Mouse (Mus musculus): ENCODE results near the gene Cemip. TPM values are rescaled to one million over a fixed set of nuclear protein-coding genes. Genes with fewer than 3 reads are reported as not detected.

The Cemip gene
- total and polyA plus RNA-seq, 3 experiments, result under 0.01 TPM; not detected in 2

DNA sequence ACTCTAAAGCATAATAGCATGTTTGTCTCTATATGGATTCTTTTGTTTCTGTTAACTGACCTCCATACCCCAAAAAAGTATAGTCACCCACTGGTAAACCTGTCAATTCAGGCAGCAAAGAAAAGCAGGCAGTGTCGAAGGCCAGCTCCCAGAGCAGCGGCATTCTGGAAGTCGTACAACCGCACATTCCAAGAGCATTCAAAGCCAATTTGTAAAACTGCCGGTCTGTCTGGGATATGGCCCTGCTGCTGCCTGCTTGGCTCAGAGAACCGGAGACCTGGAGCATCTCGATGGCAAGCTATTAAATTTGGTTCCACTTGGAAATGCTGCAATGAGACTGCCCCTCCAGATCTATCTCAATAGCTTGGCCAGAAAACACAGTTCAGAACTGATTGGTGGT is 113.8 kb downstream of the Cemip start:
- no peaks in the 10 kb centered on the region for H3K9me3 ChIP-seq (replicated peaks; ENCODE audit: low read length)
- no peak for DNase-seq (ENCODE audit: extremely low read depth)
- peaks cover 4 to 5% of the 10 kb centered on the region in 2 experiments; a peak in 2 of 4 replicates for H3K4me1 ChIP-seq (ENCODE audit: control insufficient read depth in 1 of 2, insufficient read depth in 2 of 2)
- TF ChIP-seq USF2 (conservative IDR thresholded peaks at IDR 0.05; ENCODE audit: low read depth, low read length) (no peak), KAT2A (IDR thresholded peaks at IDR 0.05; ENCODE audit: insufficient replicate concordance, low read length) (no peak), MAX (IDR thresholded peaks at IDR 0.05; ENCODE audit: low read length) (no peak), TCF12 (IDR thresholded peaks at IDR 0.05; ENCODE audit: low read depth, low read length) (no peak), NELFE (IDR thresholded peaks at IDR 0.05; ENCODE audit: low read depth, low read length) (no peak), PAX5 (IDR thresholded peaks at IDR 0.05; ENCODE audit: low read length) (no peak)
- H3K27me3 ChIP-seq (replicated peaks), result peaks cover 20% of the 10 kb centered on the region
- in situ Hi-C loops (cut with MboI; ENCODE audit: low pct_ligation_motif_present, low pct_unique_long_range_greater_than_20kb, low sequenced_read_pairs) (no loop called here), dilution Hi-C loops (cut with MboI; ENCODE audit: extremely low pct_ligation_motif_present, extremely low pct_unique_long_range_greater_than_20kb, low sequenced_read_pairs) (no loop called here)
- no peaks in the 10 kb centered on the region for H3K36me3 ChIP-seq (replicated peaks in 1 of 2; ENCODE audit: control insufficient read depth in 1 of 2, insufficient read depth in 1 of 2, low read length in 1 of 2)
- H3K4me2 ChIP-seq (ENCODE audit: insufficient read depth, low read depth, poor library complexity, severe bottlenecking), result no peak overlapping the region
- no peak overlapping the region for H3K27ac ChIP-seq (ENCODE audit: insufficient read depth, low read depth)
- no peaks in the 10 kb centered on the region for H3K79me2 ChIP-seq (replicated peaks; ENCODE audit: control insufficient read depth, extremely low read depth, insufficient read depth, poor library complexity, severe bottlenecking)
- H3K9ac ChIP-seq (ENCODE audit: insufficient read depth, low read depth), result no peak overlapping the region
- no peak overlapping the region for H3K4me3 ChIP-seq (replicated peaks in 1 of 3; ENCODE audit: low read depth in 2 of 3, low read length in 2 of 3, poor library complexity in 1 of 3)

DNA sequence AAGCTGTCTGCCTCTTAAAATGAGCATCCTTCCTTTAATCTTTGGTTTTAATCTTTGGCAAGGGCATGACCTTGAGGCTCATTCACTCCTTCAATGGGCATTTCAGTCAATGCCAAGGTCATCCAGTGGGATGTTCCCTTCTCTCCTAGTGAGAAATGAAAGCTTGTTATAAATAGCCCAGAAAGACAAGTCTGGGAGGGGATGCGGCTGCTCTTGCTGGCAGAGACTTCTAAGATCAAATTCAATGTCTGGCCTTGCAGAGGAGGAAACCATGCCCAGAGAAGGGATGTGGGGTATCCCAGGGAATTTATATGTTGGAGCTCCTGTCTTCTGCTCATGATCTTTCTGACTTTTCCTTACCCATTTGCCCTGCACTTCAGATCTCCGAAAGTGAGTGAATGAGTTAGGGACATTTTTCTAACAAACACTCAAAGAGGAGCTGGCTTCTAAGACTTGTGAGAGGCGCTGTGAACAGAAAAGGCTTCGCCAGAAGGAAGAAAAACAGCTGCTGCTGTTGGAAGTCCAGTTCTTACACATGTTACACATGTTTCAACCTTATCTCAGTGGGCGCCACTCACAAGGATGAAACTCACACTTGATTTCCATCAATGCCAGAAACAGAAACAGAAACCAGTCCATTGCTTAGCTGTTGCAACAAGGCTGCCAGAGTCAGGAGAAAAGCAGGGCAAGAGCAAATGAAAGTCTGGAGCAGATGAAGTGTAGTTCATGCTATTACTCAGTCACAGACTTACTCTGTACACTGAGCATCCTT is 120.1 kb downstream of the Cemip start:
- no peak for DNase-seq (ENCODE audit: extremely low read depth)
- H3K4me2 ChIP-seq (ENCODE audit: insufficient read depth, low read depth, poor library complexity, severe bottlenecking), result 0 out of 2 replicates have a peak overlapping the region, but pooled peaks have one; percentile 10
- H3K9ac ChIP-seq (ENCODE audit: insufficient read depth, low read depth), result no peak overlapping the region
- H3K36me3 ChIP-seq (replicated peaks in 1 of 2; ENCODE audit: control insufficient read depth in 1 of 2, insufficient read depth in 1 of 2, low read length in 1 of 2), result no peaks in the 10 kb centered on the region
- H3K27me3 ChIP-seq (replicated peaks), result peaks cover 27% of the 10 kb centered on the region
- H3K27ac ChIP-seq (ENCODE audit: insufficient read depth, low read depth), result no peak overlapping the region
- TF ChIP-seq CTCF (conservative IDR thresholded peaks at IDR 0.05 in 1 of 2, IDR thresholded peaks at IDR 0.05 in 1 of 2; ENCODE audit: low read depth in 2 of 2, low read length in 2 of 2), result no peak
- TF ChIP-seq SIN3A (IDR thresholded peaks at IDR 0.05; ENCODE audit: low read length), result no peak
- no peak for TF ChIP-seq BHLHE40 (IDR thresholded peaks at IDR 0.05; ENCODE audit: low read depth, low read length)
- TF ChIP-seq ELF1 (IDR thresholded peaks at IDR 0.05; ENCODE audit: low read depth, low read length), result no peak
- TF ChIP-seq GABPA (IDR thresholded peaks at IDR 0.05; ENCODE audit: insufficient replicate concordance, low read depth, low read length), result no peak
- TF ChIP-seq UBTF (IDR thresholded peaks at IDR 0.05; ENCODE audit: low read depth, low read length), result no peak
- no peak for TF ChIP-seq KAT2A (IDR thresholded peaks at IDR 0.05; ENCODE audit: insufficient replicate concordance, low read length)
- no peak for TF ChIP-seq RAD21 (IDR thresholded peaks at IDR 0.05; ENCODE audit: low read depth, low read length)
- TF ChIP-seq SMC3 (IDR thresholded peaks at IDR 0.05; ENCODE audit: low read depth, low read length), result no peak
- TF ChIP-seq USF1 (IDR thresholded peaks at IDR 0.05; ENCODE audit: low read depth, low read length), result no peak
- H3K4me3 ChIP-seq (replicated peaks in 1 of 3; ENCODE audit: low read depth in 2 of 3, low read length in 2 of 3, poor library complexity in 1 of 3), result no peak overlapping the region
- H3K4me1 ChIP-seq (ENCODE audit: control insufficient read depth in 1 of 2, insufficient read depth in 2 of 2), result no peaks in the 10 kb centered on the region
- dilution Hi-C loops (cut with MboI; ENCODE audit: extremely low pct_ligation_motif_present, extremely low pct_unique_long_range_greater_than_20kb, low sequenced_read_pairs), result no loop called here
- in situ Hi-C loops (cut with MboI; ENCODE audit: low pct_ligation_motif_present, low pct_unique_long_range_greater_than_20kb, low sequenced_read_pairs), result no loop called here
- no peaks in the 10 kb centered on the region for H3K9me3 ChIP-seq (replicated peaks; ENCODE audit: low read length)
- H3K79me2 ChIP-seq (replicated peaks; ENCODE audit: control insufficient read depth, extremely low read depth, insufficient read depth, poor library complexity, severe bottlenecking), result no peaks in the 10 kb centered on the region

Measured in CH12.LX (cell line).